Mouse (Mus musculus): ENCODE measurements around the gene Guca2a. TPM values are rescaled to one million over a fixed set of nuclear protein-coding genes. Genes with fewer than 3 reads are reported as not detected.
A peak's percentile ranks its signal among the peaks of the same experiment; 100 is the strongest.

Guca2a gene
- not detected in 2 replicates for polyA plus RNA-seq (2015; fragmentation: Nextera tagmentation; extraction: Ambion mirVana)

DNA sequence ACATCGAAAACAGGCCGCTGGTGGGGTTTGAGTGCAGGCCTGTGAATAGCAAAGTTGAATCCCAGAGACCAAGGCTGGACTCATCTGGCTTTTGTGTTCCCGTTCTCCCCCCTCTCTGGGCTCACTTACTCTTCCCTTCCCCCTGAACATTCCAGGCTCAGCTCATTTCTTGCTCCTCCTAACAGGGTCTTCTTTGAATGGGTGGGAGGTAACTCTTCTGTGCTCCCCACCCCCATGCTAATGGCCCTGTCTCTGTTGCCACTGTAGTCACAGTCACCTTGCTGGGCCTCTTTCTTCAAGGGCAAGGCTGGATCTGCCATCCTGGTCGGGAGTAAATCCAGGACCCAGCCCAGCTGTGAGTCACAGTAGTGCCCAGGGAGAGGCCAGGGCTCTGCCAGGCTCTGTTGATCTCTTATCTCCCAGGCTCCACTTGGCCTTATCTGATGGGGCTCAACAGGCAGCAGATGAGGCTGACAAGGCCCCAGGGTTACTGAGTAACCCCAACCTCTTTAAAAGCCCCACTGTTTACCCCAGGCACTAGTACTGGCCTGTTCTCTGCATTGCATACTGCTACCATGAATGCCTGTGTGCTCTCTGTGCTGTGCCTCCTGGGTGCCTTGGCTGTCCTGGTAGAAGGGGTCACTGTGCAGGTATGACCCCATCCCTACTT is at the start of gene Guca2a:
TSS of gene Guca2a (plus strand) at position 529 of the 670 bp plus-strand sequence.
- Histone ChIP-seq H3K9ac (no peak within 1 kb of the TSS), H3K27ac (replicated peaks) (no peak within 1 kb of the TSS), H3K27me3 (no peaks in the 10 kb centered on the region), H3K4me1 (replicated peaks) (peaks cover 26% of the 10 kb centered on the region), H3K4me3 (no peak within 1 kb of the TSS), H3K9me3 (no peaks in the 10 kb centered on the region), H3K36me3 (no peaks in the 10 kb centered on the region; the same call in 1 of the 2 replicates), H3K4me2 (no peak within 1 kb of the TSS)
- 75% methylated on average over 4 of the region's 4 CpGs for WGBS
- no peak for ATAC-seq (ENCODE audit: low read depth)

DNA sequence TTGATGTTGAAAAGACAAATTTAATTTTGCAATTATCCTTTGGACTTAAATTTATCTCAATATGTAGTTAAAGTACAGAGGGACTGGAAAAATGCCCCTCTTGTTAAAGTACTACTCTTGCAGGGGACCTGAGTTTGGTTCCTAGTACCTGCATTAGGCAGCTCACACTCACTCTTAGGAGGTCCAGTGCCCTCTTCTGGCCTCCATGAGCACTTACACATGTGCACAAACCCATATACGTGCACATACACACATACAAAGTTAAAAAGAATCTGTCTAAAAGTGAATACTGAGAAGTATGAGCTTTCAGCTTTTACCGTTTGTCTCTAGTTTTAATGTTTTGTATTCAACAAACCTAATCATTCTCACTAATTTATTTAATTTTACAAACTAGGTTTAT is 49.5 kb upstream of the Guca2a start:
- H3K9ac ChIP-seq: no peak overlapping the region
- no peak for ATAC-seq (ENCODE audit: low read depth)
- H3K36me3 ChIP-seq: peaks cover 10% of the 10 kb centered on the region
- H3K27ac ChIP-seq (replicated peaks): no peak overlapping the region
- WGBS: 96% methylated on average over 2 of the region's 2 CpGs
- H3K27me3 ChIP-seq: no peaks in the 10 kb centered on the region
- no peak overlapping the region for H3K4me2 ChIP-seq
- 0 out of 2 replicates have a peak, but pooled peaks cover 3% of the 10 kb centered on the region for H3K4me1 ChIP-seq (replicated peaks)
- H3K4me3 ChIP-seq: no peak overlapping the region
- H3K9me3 ChIP-seq: no peaks in the 10 kb centered on the region

DNA sequence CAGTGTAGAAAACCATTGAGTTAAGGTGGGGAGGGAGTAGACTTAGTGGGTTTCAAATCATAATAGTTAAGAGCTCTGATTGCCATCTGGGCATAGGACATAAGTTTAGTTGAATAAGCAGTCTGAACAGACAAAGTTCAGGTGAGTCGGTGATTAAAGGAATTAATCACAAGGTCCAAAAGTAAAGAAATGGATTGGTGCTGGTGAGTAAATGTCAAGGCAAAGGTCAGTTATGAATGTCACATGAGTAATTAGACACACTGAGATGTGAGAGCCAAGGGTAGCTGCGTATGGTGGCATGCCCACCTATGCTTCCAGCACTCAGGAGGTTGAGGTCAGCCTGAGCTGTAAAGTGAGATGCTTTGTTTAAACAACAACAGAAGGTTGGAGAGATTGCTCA is 48.1 kb upstream of the Guca2a start:
- Histone ChIP-seq H3K9me3 (no peaks in the 10 kb centered on the region), H3K4me3 (no peak overlapping the region), H3K9ac (no peak overlapping the region), H3K4me1 (replicated peaks) (0 out of 2 replicates have a peak, but pooled peaks cover 3% of the 10 kb centered on the region), H3K27me3 (no peaks in the 10 kb centered on the region), H3K36me3 (peaks cover 10% of the 10 kb centered on the region), H3K4me2 (no peak overlapping the region), H3K27ac (replicated peaks) (no peak overlapping the region)
- ATAC-seq (ENCODE audit: low read depth): no peak
- WGBS: 92% methylated on average over 2 of the region's 2 CpGs

DNA sequence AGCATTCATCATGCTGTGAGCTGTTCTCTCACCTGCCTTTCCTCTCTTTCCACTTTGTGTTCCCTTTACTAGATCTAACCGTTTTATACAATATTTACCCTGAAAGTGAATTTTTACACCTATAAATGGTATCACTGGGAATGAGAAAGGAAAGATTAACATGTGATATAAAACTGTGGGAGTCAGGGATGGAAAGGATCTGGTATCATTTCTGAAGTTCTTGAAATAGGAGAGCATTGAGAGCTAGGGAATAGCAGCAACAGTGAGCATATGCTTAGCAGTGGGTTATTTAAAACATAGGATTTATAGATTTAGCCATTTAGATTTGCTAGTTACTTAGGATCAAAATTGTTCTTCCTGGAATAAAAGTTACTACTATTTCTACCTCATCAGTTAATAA is 47.5 kb upstream of the Guca2a start:
- no peak for ATAC-seq (ENCODE audit: low read depth)
- 98% methylated on average over 1 of the region's 1 CpGs for WGBS

DNA sequence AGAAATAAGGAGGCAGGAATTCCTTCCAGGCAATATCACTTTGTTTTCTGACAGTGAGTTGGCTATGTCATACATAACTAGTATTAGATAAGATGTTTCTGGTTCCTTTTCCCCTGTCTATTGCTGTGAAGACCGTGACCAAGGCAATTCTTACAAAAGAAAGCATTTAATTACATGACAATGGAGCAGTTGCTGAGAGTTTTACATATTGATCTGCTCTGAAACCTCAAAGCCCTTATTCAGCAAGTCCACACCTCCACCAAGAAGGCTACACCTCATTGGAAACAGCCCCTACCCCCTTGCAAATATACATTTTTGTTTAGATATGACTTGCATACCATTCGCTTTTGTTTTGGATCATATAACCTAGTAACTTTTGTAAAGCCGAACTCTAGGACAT is 45.0 kb upstream of the Guca2a start:
- 0 out of 2 replicates have a peak, but pooled peaks cover 3% of the 10 kb centered on the region for H3K4me1 ChIP-seq (replicated peaks)
- H3K9me3 ChIP-seq: no peaks in the 10 kb centered on the region
- no peak overlapping the region for H3K4me2 ChIP-seq
- no peaks in the 10 kb centered on the region for H3K27me3 ChIP-seq
- ATAC-seq (ENCODE audit: low read depth): no peak
- H3K27ac ChIP-seq (replicated peaks): no peak overlapping the region
- H3K4me3 ChIP-seq: no peak overlapping the region
- H3K36me3 ChIP-seq: peaks cover 3% of the 10 kb centered on the region
- 68% methylated on average over 3 of the region's 3 CpGs for WGBS
- H3K9ac ChIP-seq: no peak overlapping the region

More for the DNA sequence above, 47.5 kb upstream of the Guca2a start:
- no peak overlapping the region for H3K4me2 ChIP-seq
- H3K4me3 ChIP-seq: no peak overlapping the region
- H3K27ac ChIP-seq (replicated peaks): no peak overlapping the region
- no peaks in the 10 kb centered on the region for H3K27me3 ChIP-seq
- peaks cover 10% of the 10 kb centered on the region for H3K36me3 ChIP-seq
- H3K9me3 ChIP-seq: no peaks in the 10 kb centered on the region
- 0 out of 2 replicates have a peak, but pooled peaks cover 3% of the 10 kb centered on the region for H3K4me1 ChIP-seq (replicated peaks)
- no peak overlapping the region for H3K9ac ChIP-seq

DNA sequence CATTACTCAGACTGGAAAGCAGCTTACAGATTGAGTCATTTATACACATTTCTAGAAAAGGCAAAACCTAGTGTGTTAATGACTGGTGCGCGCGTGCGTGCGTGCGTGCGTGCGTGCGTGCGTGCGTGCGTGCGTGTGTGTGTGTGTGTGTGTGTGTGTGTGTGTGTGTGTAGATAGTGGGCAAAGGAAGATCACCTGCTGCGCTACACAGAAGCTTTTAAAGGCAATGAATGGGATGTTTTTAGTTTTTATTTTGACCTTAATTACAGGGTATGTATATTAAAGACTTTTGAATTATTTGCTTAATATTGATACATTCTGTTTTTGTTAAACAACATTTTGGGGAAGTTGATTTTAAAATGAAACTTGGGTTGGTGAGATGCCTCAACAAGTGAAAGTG is 43.2 kb upstream of the Guca2a start:
- no peaks in the 10 kb centered on the region for H3K36me3 ChIP-seq
- H3K4me2 ChIP-seq: no peak overlapping the region
- no peak overlapping the region for H3K4me3 ChIP-seq
- no peak for ATAC-seq (ENCODE audit: low read depth)
- no peak overlapping the region for H3K27ac ChIP-seq (replicated peaks)
- no peak overlapping the region for H3K9ac ChIP-seq
- no peaks in the 10 kb centered on the region for H3K9me3 ChIP-seq
- 0 out of 2 replicates have a peak, but pooled peaks cover 3% of the 10 kb centered on the region for H3K4me1 ChIP-seq (replicated peaks)
- H3K27me3 ChIP-seq: no peaks in the 10 kb centered on the region
- WGBS: 97% methylated on average over 14 of the region's 14 CpGs

DNA sequence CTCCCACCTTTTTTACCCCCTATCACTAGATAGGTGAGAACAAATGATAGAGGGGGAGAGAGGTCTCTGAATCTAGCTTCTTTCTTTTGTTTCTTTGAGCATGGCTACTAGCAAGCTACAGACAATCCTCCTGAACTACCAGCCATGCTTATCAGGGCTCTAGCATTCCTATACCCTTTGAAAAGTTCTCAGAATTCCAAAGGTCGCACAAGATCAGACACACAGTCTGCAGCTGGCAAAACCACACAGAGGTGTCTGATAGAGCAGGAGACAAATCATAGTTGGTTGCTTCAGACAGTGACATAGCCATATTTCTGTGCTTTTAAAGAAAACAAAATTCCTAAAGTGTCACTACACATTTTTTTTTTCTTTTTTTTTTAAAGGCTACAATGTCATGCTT is 37.9 kb upstream of the Guca2a start:
- Histone ChIP-seq H3K4me1 (replicated peaks) (no peaks in the 10 kb centered on the region), H3K9me3 (no peaks in the 10 kb centered on the region), H3K9ac (no peak overlapping the region), H3K36me3 (peaks cover 5% of the 10 kb centered on the region; the same call in 1 of the 2 replicates), H3K4me3 (no peak overlapping the region), H3K27ac (replicated peaks) (no peak overlapping the region), H3K27me3 (no peaks in the 10 kb centered on the region), H3K4me2 (no peak overlapping the region)
- WGBS: 94% methylated on average over 1 of the region's 1 CpGs
- no peak for ATAC-seq (ENCODE audit: low read depth)

DNA sequence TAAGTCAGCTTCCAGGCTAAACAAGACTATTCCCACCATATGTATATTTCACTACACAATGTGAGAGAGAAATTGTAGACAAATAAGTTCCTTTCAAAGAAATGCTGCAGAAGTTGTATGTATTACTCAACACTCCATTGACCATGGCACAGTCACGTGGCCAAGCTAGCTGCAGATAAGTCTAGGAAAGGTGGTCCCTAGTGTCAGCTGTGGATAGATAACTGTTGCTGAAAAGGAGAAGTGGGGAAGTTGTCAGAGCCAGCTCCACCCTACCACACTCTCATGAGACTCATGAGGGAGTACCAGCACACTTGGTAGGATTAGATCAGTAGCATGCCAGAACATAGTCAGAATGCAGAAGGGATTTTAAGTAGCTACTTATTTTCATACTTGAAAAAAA is 28.0 kb upstream of the Guca2a start:
- H3K9me3 ChIP-seq: 0 out of 2 replicates have a peak, but pooled peaks cover 4% of the 10 kb centered on the region
- no peaks in the 10 kb centered on the region for H3K27me3 ChIP-seq
- WGBS: 94% methylated on average over 1 of the region's 1 CpGs

DNA sequence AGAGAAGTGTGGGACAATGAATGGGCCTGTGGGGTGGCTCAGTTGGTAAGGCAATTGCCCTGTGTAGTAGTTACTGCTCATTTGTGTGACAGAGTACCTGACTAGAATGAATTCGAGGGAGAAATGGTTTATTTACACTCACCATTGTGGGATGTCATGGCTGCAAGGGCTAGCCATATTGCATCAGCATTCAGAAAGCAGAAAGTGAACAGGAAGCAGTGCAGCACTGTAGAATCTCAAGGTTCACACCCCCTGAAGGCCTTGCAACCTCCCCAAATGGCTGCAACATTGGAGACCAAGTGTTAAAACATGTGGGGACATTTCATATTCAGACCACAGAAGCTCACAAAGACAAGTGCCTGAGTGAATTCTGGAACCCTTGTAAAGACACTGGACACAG is 23.4 kb upstream of the Guca2a start:
- ATAC-seq (ENCODE audit: low read depth): no peak
- Histone ChIP-seq H3K36me3 (no peaks in the 10 kb centered on the region), H3K9me3 (no peaks in the 10 kb centered on the region), H3K4me1 (replicated peaks) (peaks cover 12% of the 10 kb centered on the region), H3K27me3 (no peaks in the 10 kb centered on the region), H3K4me3 (no peak overlapping the region), H3K4me2 (no peak overlapping the region), H3K27ac (replicated peaks) (no peak overlapping the region), H3K9ac (no peak overlapping the region)
- WGBS: 19% methylated on average over 1 of the region's 1 CpGs

More for the DNA sequence above, 28.0 kb upstream of the Guca2a start:
- Histone ChIP-seq H3K4me1 (replicated peaks) (peaks cover 12% of the 10 kb centered on the region), H3K27ac (replicated peaks) (no peak overlapping the region), H3K4me2 (no peak overlapping the region), H3K9ac (no peak overlapping the region), H3K36me3 (peaks cover 15% of the 10 kb centered on the region), H3K4me3 (no peak overlapping the region)
- no peak for ATAC-seq (ENCODE audit: low read depth)

DNA sequence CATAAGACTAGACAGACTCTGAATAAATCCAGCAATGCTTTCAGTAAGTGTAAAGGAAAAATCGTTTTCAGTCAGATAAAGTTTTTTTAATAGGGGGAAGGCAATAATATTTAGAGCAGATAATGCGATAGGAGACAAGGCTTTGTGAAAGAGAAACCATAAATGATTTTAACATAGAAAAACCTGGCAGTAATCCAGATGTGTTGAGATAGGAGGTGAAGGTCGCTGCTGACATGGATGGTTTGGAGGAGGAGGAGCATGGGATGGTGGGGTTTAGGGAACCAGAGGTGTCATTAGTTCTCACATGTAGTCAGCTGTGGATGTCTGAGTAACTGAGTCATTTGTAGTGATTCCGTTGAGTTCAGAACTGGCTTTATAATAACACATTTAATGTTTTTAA is 22.8 kb upstream of the Guca2a start:
- no peak overlapping the region for H3K4me3 ChIP-seq
- WGBS: 83% methylated on average over 4 of the region's 4 CpGs
- H3K27ac ChIP-seq (replicated peaks): no peak overlapping the region
- H3K4me2 ChIP-seq: no peak overlapping the region
- peaks cover 3% of the 10 kb centered on the region for H3K36me3 ChIP-seq
- H3K9ac ChIP-seq: no peak overlapping the region
- no peak for ATAC-seq (ENCODE audit: low read depth)
- no peaks in the 10 kb centered on the region for H3K9me3 ChIP-seq
- H3K27me3 ChIP-seq: no peaks in the 10 kb centered on the region
- H3K4me1 ChIP-seq (replicated peaks): peaks cover 12% of the 10 kb centered on the region

DNA sequence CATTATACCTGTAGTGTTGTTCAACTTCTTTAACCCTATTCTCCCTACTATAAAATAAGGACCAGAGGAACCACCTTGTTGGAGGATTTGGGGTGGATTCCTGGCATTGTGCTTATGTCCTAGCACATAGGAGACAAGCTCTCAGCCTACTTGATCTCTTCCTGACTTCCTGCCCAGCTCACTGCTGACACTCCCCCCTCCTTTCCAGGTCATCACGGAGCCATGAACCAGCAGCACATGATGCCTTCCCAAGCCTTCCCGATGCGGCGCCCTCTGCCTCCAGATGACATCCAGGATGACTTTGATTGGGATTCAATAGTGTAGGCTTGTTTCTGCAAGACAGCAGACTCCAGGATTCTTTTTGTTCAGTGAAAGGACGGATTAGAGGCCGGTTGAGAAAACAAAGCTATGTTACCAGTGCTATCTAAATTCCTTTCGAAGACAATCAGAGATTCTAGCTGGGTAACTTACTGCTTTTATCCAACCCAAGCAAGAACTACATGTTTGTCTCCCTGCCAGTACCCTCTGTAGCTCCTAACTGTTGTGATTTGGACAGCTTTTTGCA is 11.3 kb upstream of the Guca2a start:
- ATAC-seq (ENCODE audit: low read depth): no peak
- H3K4me2 ChIP-seq: no peak overlapping the region
- no peak overlapping the region for H3K9ac ChIP-seq
- H3K27ac ChIP-seq (replicated peaks): no peak overlapping the region
- no peaks in the 10 kb centered on the region for H3K27me3 ChIP-seq
- WGBS: 74% methylated on average over 7 of the region's 7 CpGs
- no peaks in the 10 kb centered on the region for H3K9me3 ChIP-seq
- peaks cover 42% of the 10 kb centered on the region for H3K36me3 ChIP-seq
- peaks cover 5% of the 10 kb centered on the region for H3K4me1 ChIP-seq (replicated peaks)
- no peak overlapping the region for H3K4me3 ChIP-seq

DNA sequence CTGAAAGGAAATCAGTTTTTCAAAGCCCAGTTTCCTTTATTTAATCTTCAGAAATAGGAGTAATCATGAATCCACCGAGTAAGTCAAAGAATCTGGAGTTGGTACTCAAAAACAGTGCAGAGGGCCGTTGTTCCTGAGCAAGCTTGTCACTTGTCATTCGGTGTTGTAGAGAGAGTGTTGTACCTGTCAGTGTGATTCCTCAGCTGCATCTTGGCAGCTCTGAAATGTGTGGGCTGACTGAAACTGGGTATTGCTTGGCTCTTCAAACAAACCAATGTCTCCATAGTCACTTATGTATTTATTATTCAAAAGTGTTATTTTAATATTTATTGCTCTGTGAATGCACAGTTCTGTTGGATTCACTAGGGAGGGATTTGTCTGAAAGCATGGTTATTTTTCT is 10.6 kb upstream of the Guca2a start:
- WGBS: 91% methylated on average over 3 of the region's 3 CpGs
- no peak overlapping the region for H3K9ac ChIP-seq
- no peaks in the 10 kb centered on the region for H3K9me3 ChIP-seq
- no peak overlapping the region for H3K4me3 ChIP-seq
- H3K27ac ChIP-seq (replicated peaks): 0 out of 2 replicates have a peak overlapping the region, but pooled peaks have one; percentile 38
- H3K27me3 ChIP-seq: no peaks in the 10 kb centered on the region
- no peak for ATAC-seq (ENCODE audit: low read depth)
- H3K4me1 ChIP-seq (replicated peaks): peaks cover 11% of the 10 kb centered on the region
- no peak overlapping the region for H3K4me2 ChIP-seq
- peaks cover 42% of the 10 kb centered on the region for H3K36me3 ChIP-seq

All from neural tube, embryonic 13.5 days (tissue).